Mouse (Mus musculus): Measurements from ENCODE around the gene Grpel1.

The Grpel1 gene

GRCm38 (mm10) chr5:36464709-36465661, at the start of gene Grpel1:
Grpel1 (plus strand) TSS chr5:36464998.
- peak; percentile 95 to 96 for DNase-seq

DNA sequence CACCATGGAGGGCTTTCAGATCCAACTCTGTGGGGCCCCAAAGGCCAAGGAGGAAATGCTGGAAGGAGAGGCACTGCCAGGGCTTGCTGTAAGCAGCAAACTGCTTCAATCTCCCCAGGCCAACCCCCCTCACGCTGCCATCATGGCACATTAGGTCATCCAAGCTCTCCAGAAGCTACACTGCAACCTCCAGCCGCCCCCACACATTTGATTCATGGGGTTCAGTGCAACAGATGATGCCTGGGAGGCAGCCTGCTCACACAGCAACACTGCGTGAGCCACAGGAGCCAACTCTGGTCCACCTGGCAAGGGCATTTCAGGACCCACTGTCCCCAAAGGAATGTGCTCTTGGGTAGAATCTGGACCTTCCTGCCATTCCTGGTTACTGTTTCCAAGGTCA, 44.9 kb upstream of the Grpel1 start:
- no peak for DNase-seq

DNA sequence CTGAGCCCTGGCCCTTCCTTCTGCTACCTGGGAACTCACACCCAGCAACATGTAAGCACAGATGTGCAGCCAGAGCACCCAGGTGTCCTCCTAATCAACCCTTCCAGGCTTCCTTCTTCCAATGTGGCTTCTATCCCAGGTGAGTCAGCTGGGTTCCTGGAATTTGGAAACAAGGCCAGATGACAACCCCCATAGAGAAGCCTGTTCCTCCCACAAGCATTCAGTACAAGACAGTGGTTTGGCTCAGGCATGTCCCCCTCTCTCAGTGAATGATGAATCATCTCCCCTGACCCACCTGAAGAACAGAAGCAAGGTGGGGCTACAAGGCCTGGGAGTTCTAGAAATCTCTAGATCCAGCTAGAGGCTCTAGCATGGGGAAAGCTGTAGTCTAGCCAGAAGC, 42.1 kb upstream of the Grpel1 start:
- DNase-seq, result no peak

DNA sequence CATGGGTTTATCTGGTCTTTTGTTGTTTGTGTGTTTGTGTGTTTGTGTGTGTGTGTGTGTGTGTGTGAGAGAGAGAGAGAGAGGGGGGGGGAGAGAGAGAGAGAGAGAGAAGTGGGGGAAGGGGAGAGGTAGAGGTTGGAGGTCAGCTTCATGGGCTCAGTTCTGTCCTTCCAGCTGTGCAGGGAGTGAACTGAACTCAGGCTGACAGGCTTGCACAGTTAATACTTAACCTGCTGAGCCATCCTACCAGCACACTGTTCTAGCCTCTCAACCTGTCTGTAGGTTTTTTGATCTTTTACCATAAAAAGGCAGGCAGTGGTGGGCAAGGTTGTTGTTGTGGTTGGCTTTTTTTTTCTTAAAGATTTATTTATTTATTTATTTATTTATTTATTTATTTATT, 40.1 kb upstream of the Grpel1 start:
- no peak for DNase-seq

DNA sequence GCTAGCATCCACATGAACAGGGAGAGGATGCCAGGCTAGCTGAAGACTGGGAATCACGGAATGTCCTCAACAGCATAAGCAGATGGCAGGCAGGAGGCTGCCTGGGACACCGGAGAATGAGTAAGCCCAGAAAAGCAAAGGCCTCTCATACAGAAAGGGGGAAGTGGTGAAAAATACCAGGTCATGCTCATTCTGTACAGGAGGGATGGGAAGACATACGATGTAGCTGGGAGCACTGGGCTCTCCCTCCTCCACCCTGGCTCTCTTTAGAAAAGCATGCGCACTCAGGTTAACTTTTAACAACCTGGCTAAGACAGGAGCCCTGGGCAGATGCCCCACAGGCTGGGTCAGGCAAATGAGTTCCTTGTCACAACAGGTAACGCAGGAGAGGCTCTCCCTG, 38.4 kb upstream of the Grpel1 start:
- no peak for DNase-seq

DNA sequence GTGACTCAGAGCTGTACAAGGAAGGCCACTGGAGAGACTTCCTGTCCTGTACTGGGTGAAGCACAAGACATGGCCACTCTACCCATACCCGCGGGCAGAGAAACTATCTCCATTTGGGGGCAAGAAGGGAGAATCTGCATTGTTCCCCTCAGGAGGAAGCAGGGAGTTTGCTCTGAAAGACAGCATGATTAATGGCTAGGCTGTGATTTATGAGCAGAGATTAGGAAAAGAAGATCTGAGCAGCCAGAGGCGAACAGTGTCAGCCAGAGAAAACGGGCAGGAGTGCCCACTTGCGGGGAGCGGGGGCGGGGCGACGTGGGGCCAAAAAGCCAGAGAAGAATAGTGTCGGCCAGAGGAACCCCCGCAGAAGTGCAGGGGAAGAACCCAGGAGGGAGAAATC, 37.0 kb upstream of the Grpel1 start:
- no peak for DNase-seq

DNA sequence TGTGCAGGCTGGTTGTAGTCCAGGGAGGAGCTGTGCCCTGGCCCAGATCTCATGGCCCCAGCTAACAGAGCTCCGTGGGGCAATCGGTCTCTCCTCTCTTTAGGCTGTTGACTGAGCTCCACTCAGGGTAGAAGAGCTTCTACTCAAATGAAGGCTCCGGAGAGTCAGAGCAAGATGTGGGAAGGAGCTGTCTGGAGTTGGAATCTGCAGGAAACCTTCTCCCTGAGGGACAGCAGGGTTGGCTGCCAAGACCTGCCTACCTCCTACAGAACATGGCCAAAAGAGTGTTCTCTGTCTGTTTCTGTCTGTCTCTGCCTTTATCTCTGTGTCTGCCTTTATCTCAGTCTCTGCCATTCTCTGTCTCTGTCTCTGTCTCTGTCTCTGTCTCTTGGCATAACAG, 35.2 kb upstream of the Grpel1 start:
- no peak for DNase-seq

DNA sequence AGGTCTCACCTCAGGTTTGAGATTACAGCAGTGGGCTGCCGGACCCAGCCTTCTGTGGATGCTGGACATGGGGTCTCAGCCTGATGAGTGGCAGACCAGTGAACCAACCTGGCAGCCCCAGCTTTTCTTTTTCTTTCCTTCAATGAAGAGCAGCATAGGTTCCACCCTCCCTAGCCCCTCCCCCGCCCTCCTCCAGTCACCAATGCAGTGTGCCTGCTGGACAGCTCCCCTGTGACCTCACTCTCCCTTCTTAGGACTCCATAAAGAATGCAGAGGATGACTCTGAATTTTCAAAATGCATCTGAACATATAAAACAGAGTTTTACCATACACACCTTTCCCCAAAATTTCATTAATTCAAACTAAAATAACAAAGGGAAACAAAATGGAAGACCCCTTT, 33.1 kb upstream of the Grpel1 start:
- no peak for DNase-seq

DNA sequence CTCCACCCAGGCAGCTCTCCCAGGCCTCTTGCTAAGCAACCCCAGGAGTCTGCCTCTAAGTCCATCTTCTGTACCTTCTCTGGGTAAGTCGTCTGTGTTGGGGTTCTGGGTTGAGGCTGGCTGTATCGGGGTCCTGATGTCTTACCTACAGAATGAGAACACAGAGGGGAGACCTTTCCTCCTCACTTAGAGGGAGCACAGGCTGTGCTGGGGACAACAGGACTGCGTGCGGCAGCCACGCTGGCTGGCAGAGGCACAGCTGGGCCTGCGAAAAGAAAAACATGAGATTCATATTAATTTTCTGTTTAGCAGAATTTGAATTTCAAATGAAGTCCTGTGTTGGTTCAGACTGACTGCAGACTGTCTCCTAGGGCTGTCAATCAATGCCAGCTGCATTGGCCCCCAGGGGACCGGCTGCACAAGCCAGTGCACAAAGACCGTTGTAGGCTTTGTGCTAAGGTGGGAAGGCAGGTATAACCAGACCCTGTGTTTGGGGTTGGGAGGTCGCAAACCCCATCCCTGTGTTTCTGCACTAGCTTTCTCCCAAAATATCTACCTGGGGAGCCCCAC, 30.3 kb upstream of the Grpel1 start:
- no peak for DNase-seq

DNA sequence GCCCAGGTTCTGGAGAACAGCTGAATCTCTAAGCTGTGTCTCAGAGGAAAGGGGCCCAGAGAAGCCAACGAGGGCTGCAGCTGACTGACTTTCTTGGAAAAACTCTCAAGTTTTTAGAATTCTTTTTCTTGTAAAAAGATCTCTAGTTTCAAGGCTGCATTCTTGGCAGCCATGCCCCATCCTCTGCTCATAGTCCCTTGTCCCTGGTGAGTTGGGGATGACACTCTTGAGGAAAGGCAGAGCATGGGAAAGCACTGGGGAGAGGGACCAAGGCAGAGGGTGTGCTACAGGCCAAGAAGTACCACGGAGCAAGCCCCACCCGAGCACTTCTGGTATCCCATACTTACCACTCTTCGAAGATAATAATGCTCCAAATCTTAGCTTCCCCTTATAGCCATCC, 27.9 kb upstream of the Grpel1 start:
- DNase-seq, result no peak

- DNase-seq, result no peak
Observed at GRCm38 (mm10) chr5:36440741-36441140, 24.1 kb upstream of the Grpel1 start.

DNA sequence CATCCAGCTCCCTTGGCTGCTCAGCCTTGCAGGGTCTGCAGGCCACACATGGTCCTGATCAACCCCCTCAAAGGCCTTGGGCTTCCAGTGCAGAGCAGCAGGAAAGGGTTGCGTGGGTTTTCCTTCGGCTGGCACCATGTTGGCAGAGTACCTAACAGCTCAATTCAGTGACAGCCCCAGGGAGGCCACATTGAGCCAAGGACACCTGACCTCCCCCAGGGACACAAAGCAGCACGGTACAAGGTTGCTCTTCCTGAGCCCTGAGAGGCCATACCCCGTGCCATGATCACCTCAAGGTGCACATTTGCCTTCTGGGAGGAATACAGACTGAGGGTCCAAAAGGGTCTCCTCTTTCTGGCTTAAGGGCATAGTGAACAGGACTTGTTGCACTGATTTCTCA, 20.2 kb upstream of the Grpel1 start:
- no peak for DNase-seq

DNA sequence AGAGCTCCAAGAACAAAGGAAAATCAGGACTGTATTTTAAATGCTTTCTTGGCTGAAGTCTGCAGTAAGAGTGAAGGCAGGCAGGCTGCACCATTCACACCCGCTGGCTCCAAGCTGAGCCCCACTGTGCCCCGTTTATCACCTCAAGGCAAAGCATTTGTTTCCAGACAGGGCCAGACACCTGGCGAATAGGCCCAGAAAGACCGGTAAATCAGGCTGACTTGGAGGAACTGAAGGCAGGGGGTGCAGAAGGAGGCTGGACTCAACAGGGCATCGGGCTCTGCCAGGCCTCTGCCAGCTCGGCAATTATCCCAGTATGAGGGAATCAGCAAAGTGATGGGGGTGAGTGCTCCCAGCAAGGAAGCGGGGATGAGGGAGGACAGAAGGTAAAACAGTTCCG, 19.8 kb upstream of the Grpel1 start:
- DNase-seq, result peak; percentile 53 to 62

- no peak for DNase-seq
Observed at GRCm38 (mm10) chr5:36446166-36446890, 18.5 kb upstream of the Grpel1 start.

DNA sequence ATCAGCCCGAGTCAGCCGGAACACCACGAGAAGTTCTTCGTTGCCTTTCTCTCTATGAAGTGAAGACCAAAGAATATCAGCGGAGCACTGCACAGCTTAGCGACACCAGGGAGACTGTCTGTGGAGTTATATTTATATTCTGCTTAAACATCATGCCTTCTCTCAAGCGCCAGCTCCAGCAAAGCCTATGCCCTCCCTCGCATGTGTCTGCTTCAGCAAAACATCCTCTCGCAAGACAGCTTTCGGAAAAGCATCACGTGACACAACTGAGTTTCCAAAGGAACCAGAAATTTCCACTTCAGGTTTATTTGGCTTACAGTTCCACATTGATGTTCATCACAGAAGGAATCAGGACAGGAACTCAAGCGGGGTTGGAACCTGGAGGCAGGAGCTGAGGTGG, 16.9 kb upstream of the Grpel1 start:
- DNase-seq, result no peak

DNA sequence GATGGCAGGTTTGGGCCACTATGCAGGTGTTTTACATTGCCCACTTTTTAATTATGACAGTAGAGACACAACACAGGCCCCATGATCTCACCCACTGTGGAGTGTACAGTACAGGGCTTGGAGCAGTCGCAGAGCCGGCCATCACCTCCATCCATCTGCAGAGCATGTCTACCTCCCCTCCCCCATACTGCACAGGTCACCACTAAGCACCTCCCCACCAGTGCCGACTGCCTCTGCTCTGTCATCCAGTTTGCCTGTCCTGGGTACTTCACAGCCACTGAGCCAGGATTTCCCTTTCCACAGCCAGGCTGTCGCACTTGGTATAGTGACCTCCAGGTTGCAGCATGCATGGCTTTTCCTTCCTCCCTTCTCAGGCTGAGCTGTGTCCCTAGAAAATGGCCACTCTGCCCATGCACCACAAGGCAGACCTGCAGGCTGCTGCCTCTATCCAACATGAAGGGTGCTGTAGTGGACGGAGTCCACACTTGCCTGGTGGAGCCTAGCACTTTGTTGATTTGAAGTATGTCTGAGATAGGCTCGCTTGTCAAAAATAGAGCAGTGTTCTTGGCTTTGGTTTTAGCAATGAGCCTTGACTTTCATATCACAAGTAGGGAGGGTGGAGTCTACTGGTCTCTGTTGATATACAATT, 15.0 kb upstream of the Grpel1 start:
- no peak for DNase-seq

GRCm38 (mm10) chr5:36451119-36451518, 13.7 kb upstream of the Grpel1 start:
- no peak for DNase-seq

GRCm38 (mm10) chr5:36451872-36452389, 12.9 kb upstream of the Grpel1 start:
- no peak for DNase-seq

DNA sequence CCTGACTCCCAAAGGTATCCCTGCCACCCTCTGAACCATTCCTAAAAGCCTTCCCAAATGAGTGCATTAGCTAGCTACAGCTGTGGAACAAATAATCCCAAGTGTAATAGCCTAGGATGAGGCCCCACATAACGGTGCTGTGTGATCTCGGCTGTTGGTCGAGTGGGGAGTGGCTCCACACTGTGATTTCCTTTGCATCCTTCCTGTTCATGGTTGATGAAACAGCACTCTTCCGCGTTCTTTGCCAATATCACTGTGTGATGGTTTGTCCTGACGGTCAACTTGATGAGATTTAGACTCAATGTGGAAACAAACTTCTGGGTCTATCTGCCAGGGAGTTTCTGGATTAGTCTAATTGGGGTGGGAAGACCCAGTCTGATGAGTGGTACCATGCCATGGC, 12.0 kb upstream of the Grpel1 start:
- no peak for DNase-seq

DNA sequence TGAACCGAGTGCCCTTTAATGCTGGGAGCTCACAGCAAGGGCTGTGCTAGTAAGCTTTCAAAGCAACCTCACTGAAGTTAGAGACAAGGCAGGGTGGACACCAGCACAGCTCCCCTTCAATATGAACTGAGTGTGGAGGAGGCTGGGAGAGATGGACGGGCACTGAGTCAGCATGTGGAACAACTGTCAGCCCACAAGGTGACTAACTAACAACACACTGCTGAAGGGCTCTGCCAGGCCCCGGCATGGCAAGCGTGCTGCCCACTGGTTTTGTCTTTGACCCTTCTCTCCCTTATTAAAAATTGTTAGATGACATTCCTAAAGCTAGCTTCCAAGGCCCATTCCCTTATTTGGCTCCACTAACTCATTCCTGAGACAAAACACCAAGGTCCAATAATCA, 7.1 kb upstream of the Grpel1 start:
- no peak for DNase-seq

DNA sequence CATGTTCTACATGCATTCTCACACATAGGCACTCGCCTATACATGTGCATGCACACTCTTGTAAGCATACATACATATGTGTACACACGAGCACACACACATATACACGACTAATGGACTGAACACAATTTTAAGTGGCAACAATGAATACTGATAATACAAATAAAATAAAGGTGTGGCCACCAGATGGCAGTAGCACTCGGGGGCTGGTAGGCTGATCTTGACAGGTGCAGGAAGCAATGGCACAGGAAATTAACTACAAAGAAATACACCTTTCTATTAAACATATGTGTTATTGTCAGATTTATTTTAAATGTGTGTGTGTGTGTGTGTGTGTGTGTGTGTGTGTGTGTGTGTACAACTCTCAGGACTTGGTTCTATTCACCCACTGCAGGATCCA, 5.9 kb upstream of the Grpel1 start:
- peak; percentile 49 to 54 for DNase-seq

GRCm38 (mm10) chr5:36460712-36461111, 4.1 kb upstream of the Grpel1 start:
- DNase-seq, result no peak

DNA sequence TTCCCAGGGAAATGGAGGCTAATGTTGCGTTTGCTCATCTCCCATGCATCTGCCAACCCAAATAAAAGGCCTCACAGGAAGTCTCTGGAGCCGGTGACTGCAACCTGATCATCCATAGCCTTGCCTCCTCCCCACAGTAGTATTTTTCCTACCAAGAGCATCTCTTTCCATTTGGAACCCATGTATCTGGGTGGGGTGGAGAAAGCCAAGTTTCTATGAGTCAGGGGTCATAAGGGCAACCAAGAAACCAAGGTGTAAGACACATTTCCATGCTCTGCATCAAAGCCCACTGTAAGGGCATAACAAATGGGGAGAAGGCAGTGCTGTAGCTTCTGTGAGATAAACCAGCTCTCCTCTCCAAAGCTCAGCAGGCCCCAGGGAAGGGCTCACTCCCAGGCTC, 3.6 kb upstream of the Grpel1 start:
- DNase-seq, result no peak

Data from cerebellum, postnatal 36 days (tissue).